Mouse (Mus musculus) bone marrow macrophage, adult 2 months (primary cell): Measurements from ENCODE around the gene Gm20388. TPM values are rescaled to one million over a fixed set of nuclear protein-coding genes. Genes with fewer than 3 reads are reported as not detected.

ENCODE experiments used
- H3K27ac ChIP-seq: 2 replicates; pipeline ENCODE4 v1.5.1; 2012; ENCODE audit warnings: low read depth, low read length; ENCODE audit not compliant: insufficient read depth
- H3K4me1 ChIP-seq: 2 replicates; pipeline ENCODE4 v1.6.1; 2012; ENCODE audit warnings: low read length; ENCODE audit not compliant: control insufficient read depth, insufficient read depth
- H3K4me3 ChIP-seq: 2 replicates; pipeline ENCODE4 v1.5.1; 2012; ENCODE audit warnings: mild to moderate bottlenecking, low read length, moderate library complexity; ENCODE audit not compliant: insufficient read depth
- CTCF ChIP-seq: IDR thresholded peaks from 2 replicates; pipeline ENCODE4 v1.5.1; 2012; ENCODE audit warnings: low read depth, mild to moderate bottlenecking, low read length, moderate library complexity
- POLR2A ChIP-seq: IDR thresholded peaks from 2 replicates; pipeline ENCODE4 v1.6.1; 2012; ENCODE audit warnings: mild to moderate bottlenecking, low read depth, low read length, borderline replicate concordance
- polyA plus RNA-seq: library from polyadenylated mRNA; stranded (reverse); fragments of >200 nt; gene quantifications from 2 replicates; pipeline ENCODE4 v1.2.4, GENCODE M21; 2012; ENCODE audit not compliant: missing spikeins, insufficient read depth, insufficient read length

The Gm20388 gene
- polyA plus RNA-seq, 1 experiment: 32.7 TPM

- Histone ChIP-seq H3K4me3 (no peak overlapping the region), H3K4me1 (peaks cover 22% of the 10 kb centered on the region; the same call in 1 of the 2 replicates), H3K27ac (no peak overlapping the region)
- TF ChIP-seq CTCF (no peak), POLR2A (no peak)
Observed at GRCm38 (mm10) chr8:121846815-121847214, 1936.2 kb downstream of the Gm20388 start.

GRCm38 (mm10) chr8:121847261-121847822, 1936.7 kb downstream of the Gm20388 start:
- Histone ChIP-seq H3K4me1 (peaks cover 22% of the 10 kb centered on the region; the same call in 1 of the 2 replicates), H3K27ac (no peak overlapping the region), H3K4me3 (no peak overlapping the region)
- TF ChIP-seq POLR2A: no peak
- no peak for TF ChIP-seq CTCF

- peaks cover 22% of the 10 kb centered on the region; the same call in 1 of the 2 replicates for H3K4me1 ChIP-seq
- TF ChIP-seq POLR2A (no peak), CTCF (no peak)
- H3K27ac ChIP-seq: no peak overlapping the region
- no peak overlapping the region for H3K4me3 ChIP-seq
Observed at GRCm38 (mm10) chr8:121847987-121848386, 1937.3 kb downstream of the Gm20388 start.

GRCm38 (mm10) chr8:121848495-121848894, 1937.9 kb downstream of the Gm20388 start:
- peaks cover 25% of the 10 kb centered on the region; the same call in 1 of the 2 replicates for H3K4me1 ChIP-seq
- TF ChIP-seq CTCF: no peak
- no peak for TF ChIP-seq POLR2A
- no peak overlapping the region for H3K27ac ChIP-seq
- H3K4me3 ChIP-seq: no peak overlapping the region

GRCm38 (mm10) chr8:121849303-121849702, 1938.7 kb downstream of the Gm20388 start:
- Histone ChIP-seq H3K4me1 (peaks cover 29% of the 10 kb centered on the region; the same call in 1 of the 2 replicates), H3K27ac (no peak overlapping the region), H3K4me3 (no peak overlapping the region)

GRCm38 (mm10) chr8:121850018-121850417, 1939.4 kb downstream of the Gm20388 start:
- peaks cover 29% of the 10 kb centered on the region; the same call in 1 of the 2 replicates for H3K4me1 ChIP-seq

More at GRCm38 (mm10) chr8:121849303-121849702, 1938.7 kb downstream of the Gm20388 start:
- TF ChIP-seq POLR2A: no peak
- TF ChIP-seq CTCF: no peak

GRCm38 (mm10) chr8:121850436-121850820, 1939.8 kb downstream of the Gm20388 start:
- Histone ChIP-seq H3K27ac (no peak overlapping the region), H3K4me1 (peaks cover 29% of the 10 kb centered on the region; the same call in 1 of the 2 replicates), H3K4me3 (peak overlapping the region; percentile 32; the same call in 1 of the 2 replicates)
- TF ChIP-seq CTCF: no peak
- no peak for TF ChIP-seq POLR2A

More at GRCm38 (mm10) chr8:121850018-121850417, 1939.4 kb downstream of the Gm20388 start:
- TF ChIP-seq CTCF (peak; percentile 79), POLR2A (no peak)
- Histone ChIP-seq H3K4me3 (no peak overlapping the region), H3K27ac (no peak overlapping the region)

- H3K27ac ChIP-seq: no peak overlapping the region
- H3K4me3 ChIP-seq: peak overlapping the region; percentile 32
- peaks cover 29% of the 10 kb centered on the region; the same call in 1 of the 2 replicates for H3K4me1 ChIP-seq
Observed at GRCm38 (mm10) chr8:121850821-121851470, 1940.3 kb downstream of the Gm20388 start.

GRCm38 (mm10) chr8:121851716-121852115, 1941.1 kb downstream of the Gm20388 start:
- H3K27ac ChIP-seq: no peak overlapping the region
- no peak overlapping the region for H3K4me3 ChIP-seq
- H3K4me1 ChIP-seq: peaks cover 29% of the 10 kb centered on the region; the same call in 1 of the 2 replicates
- TF ChIP-seq CTCF (no peak), POLR2A (no peak)

More at GRCm38 (mm10) chr8:121850821-121851470, 1940.3 kb downstream of the Gm20388 start:
- TF ChIP-seq POLR2A: no peak
- TF ChIP-seq CTCF: peak; percentile 71

GRCm38 (mm10) chr8:121852464-121852863, 1941.8 kb downstream of the Gm20388 start:
- no peak overlapping the region for H3K4me3 ChIP-seq
- H3K4me1 ChIP-seq: peaks cover 26% of the 10 kb centered on the region; the same call in 1 of the 2 replicates
- TF ChIP-seq CTCF (no peak), POLR2A (no peak)
- H3K27ac ChIP-seq: no peak overlapping the region

- peaks cover 19% of the 10 kb centered on the region; the same call in 1 of the 2 replicates for H3K4me1 ChIP-seq
- no peak for TF ChIP-seq CTCF
- TF ChIP-seq POLR2A: no peak
Observed at GRCm38 (mm10) chr8:121853586-121853985, 1942.9 kb downstream of the Gm20388 start.

More at GRCm38 (mm10) chr8:121853586-121853985, 1942.9 kb downstream of the Gm20388 start:
- Histone ChIP-seq H3K4me3 (no peak overlapping the region), H3K27ac (no peak overlapping the region)
